In genomic region chr5:114631336-114631735, GRCm38 (mm10) we compare ENCODE assay signal across 9 mouse cellular contexts. TPM values are rescaled to one million over a fixed set of nuclear protein-coding genes. Genes with fewer than 3 reads are reported as not detected.
DNase-seq lines count a peak whose midpoint lies in the region; TF ChIP-seq lines count a peak whose summit lies in the region.
"Had no signal": no experiment of that assay in that cellular context is flagged by ENCODE, and none has a peak within 500 bp of the region (broad histone marks: within the 10 kb centered on the region; RNA-seq: fewer than 3 reads in every experiment).

No protein-coding gene starts in this region.

- no peaks in the 10 kb centered on the region for H3K27me3 ChIP-seq in small intestine, adult 2 months (ENCODE audit: control insufficient read depth, insufficient read depth, low read length)

- H3K4me3 ChIP-seq in layer of hippocampus, adult 2 months: no peak overlapping the region
- H3K4me3 ChIP-seq in bone marrow macrophage, adult 2 months (ENCODE audit: insufficient read depth, low read length): no peak overlapping the region
- no peak overlapping the region for H3K4me3 ChIP-seq in small intestine, adult 2 months (ENCODE audit: low read depth, low read length)

- WGBS in small intestine, adult 2 months: 55% methylated on average over 2 of the region's 2 CpGs

- TF ChIP-seq POLR2A in bone marrow macrophage, adult 2 months (IDR thresholded peaks at IDR 0.05; ENCODE audit: borderline replicate concordance, low read depth, low read length): no peak
- no peak for TF ChIP-seq POLR2A in small intestine, adult 2 months (IDR thresholded peaks at IDR 0.05; ENCODE audit: low read depth, low read length)

- intact Hi-C loops in left cerebral cortex, postnatal 10 days (cut with DNase I): no loop called here

- H3K4me1 ChIP-seq in bone marrow macrophage, adult 2 months (ENCODE audit: control insufficient read depth, insufficient read depth, low read length): no peaks in the 10 kb centered on the region
- no peaks in the 10 kb centered on the region for H3K4me1 ChIP-seq in small intestine, adult 2 months (ENCODE audit: control insufficient read depth, insufficient read depth, insufficient read length, low read length)

- no peak for DNase-seq in layer of hippocampus, adult 2 months (ENCODE audit: low spot score in 2 of 2)
- DNase-seq in layer of hippocampus, adult 11-12 months (ENCODE audit: low spot score): no peak
- peak; percentile 72 for DNase-seq in ES-CJ7 (ENCODE audit: low read depth, low spot score)
- DNase-seq in left cerebral cortex, postnatal 10 days (ENCODE audit: extremely low spot score in 1 of 2, low spot score in 2 of 2): no peak
- DNase-seq in right cerebral cortex, postnatal 25 days: no peak
- DNase-seq: heart, adult 11 months had no signal

- no peak overlapping the region for H3K27ac ChIP-seq in layer of hippocampus, adult 2 months
- no peak overlapping the region for H3K27ac ChIP-seq in bone marrow macrophage, adult 2 months (ENCODE audit: insufficient read depth, low read depth, low read length)
- no peak overlapping the region for H3K27ac ChIP-seq in small intestine, adult 2 months (ENCODE audit: insufficient read depth, low read depth, low read length)
- H3K27ac ChIP-seq: macrophage had no signal

- peak; percentile 78 for TF ChIP-seq CTCF in layer of hippocampus, adult 2 months (conservative IDR thresholded peaks at IDR 0.05)
- TF ChIP-seq CTCF in bone marrow macrophage, adult 2 months (IDR thresholded peaks at IDR 0.05; ENCODE audit: low read depth, low read length): peak; percentile 48
- peak; percentile 44; the same call in 1 of the 2 replicates for TF ChIP-seq CTCF in small intestine, adult 2 months (IDR thresholded peaks at IDR 0.05; ENCODE audit: extremely low read depth, insufficient read length, insufficient replicate concordance, low read depth, low read length)

- no peaks in the 10 kb centered on the region for H3K36me3 ChIP-seq in small intestine, adult 2 months (ENCODE audit: control insufficient read depth, insufficient read depth, low read length)

RNA-seq across cellular contexts. Expression of gene Trpv4, which starts 26.9 kb away (rescaled TPM):
- 1 to 10 TPM; 2.0 to 2.3 TPM for total RNA-seq in layer of hippocampus, adult 2 months (2021)
- polyA plus RNA-seq in bone marrow macrophage, adult 2 months (2012; ENCODE audit: insufficient read depth, insufficient read length, missing spikeins): 27.4 and 31.8 TPM in 2 replicates
- 2.4 and 2.9 TPM in 2 replicates for polyA plus RNA-seq in small intestine, adult 2 months (2012; rRNA removed)
- under 1 TPM; 0.64 to 0.79 TPM for total RNA-seq in left cerebral cortex, postnatal 10 days (2021)

RNA-seq across cellular contexts. Expression of gene Gltp, which starts 59.4 kb away (rescaled TPM):
- 10 to 100 TPM; 23.6 to 27.3 TPM for total RNA-seq in layer of hippocampus, adult 2 months (2021)
- 336 and 371 TPM in 2 replicates for polyA plus RNA-seq in bone marrow macrophage, adult 2 months (2012; ENCODE audit: insufficient read depth, insufficient read length, missing spikeins)
- polyA plus RNA-seq in small intestine, adult 2 months (2012; rRNA removed): 119 and 327 TPM in 2 replicates
- total RNA-seq in left cerebral cortex, postnatal 10 days (2021): 10 to 100 TPM; 20.5 to 23.2 TPM
